Mouse (Mus musculus) stomach, postnatal 0 days (tissue): ENCODE measurements at regions not wholly inside any gene's neighbourhood (a gene's known extent, or its start where the extent isn't known, plus 50 kb on each side); places are given as distances from the start of the nearest gene placed in this dataset.

Experiments
- CTCF ChIP-seq: IDR thresholded peaks from 2 replicates; pipeline ENCODE4 v1.5.1; 2016; ENCODE audit warnings: antibody characterized with exemption, low read depth, mild to moderate bottlenecking, moderate library complexity
- EP300 ChIP-seq: optimal IDR thresholded peaks from 2 replicates; pipeline ENCODE3; 2016; ENCODE audit warnings: antibody characterized with exemption

DNA sequence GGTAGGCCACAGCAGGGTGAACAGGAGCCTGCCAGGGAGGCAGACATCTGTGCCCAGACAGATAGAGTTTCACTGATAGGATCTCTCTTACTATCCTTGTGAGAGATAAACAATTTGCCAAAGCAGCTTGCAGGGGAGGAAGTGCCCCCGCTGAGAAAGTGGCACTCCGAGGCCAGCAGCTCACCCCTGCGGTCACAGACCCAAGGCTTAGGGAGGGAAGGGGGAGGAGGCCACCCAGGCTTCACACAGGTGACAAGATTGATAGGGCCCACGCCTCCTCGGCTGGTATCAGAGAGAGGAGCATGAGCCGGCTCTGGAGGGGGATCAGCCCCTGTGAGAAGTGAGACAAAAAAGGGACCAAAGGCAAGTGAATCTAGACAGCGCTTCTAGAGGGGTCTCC, 328.3 kb upstream of the 3110018I06Rik start:
- TF ChIP-seq CTCF (no peak), EP300 (no peak)
